8 mouse cellular contexts compared by ENCODE assay signal in genomic region chr10:120422050-120422449, GRCm38 (mm10). TPM values are rescaled to one million over a fixed set of nuclear protein-coding genes. Genes with fewer than 3 reads are reported as not detected.
A peak's percentile ranks its signal among the peaks of the same experiment; 100 is the strongest.
DNase-seq lines count a peak whose midpoint lies in the region; ATAC-seq and TF ChIP-seq lines count a peak whose summit lies in the region.

No protein-coding gene starts in this region.

- no peak overlapping the region; the same call in 1 of the 2 replicates for H3K9ac ChIP-seq in intestine, embryonic 15.5 days
- H3K9ac ChIP-seq in midbrain, embryonic 14.5 days (replicated peaks; ENCODE audit: low read length) = no peak overlapping the region
- no peak overlapping the region for H3K9ac ChIP-seq in liver, embryonic 11.5 days (ENCODE audit: low read depth, low read length)

- H3K4me2 ChIP-seq in intestine, embryonic 15.5 days (replicated peaks) = peak overlapping the region; percentile 33
- H3K4me2 ChIP-seq in midbrain, embryonic 14.5 days (ENCODE audit: low read length) = no peak overlapping the region
- H3K4me2 ChIP-seq in liver, embryonic 11.5 days = no peak overlapping the region

- peak; percentile 21; the same call in 1 of the 2 replicates for ATAC-seq in intestine, embryonic 15.5 days
- no peak for ATAC-seq in midbrain, embryonic 14.5 days (ENCODE audit: low FRiP score, low TSS enrichment)
- ATAC-seq in liver, embryonic 11.5 days (replicated peaks; ENCODE audit: low FRiP score) = no peak

- H3K27me3 ChIP-seq in intestine, embryonic 15.5 days (replicated peaks) = no peaks in the 10 kb centered on the region
- H3K27me3 ChIP-seq in midbrain, embryonic 14.5 days (ENCODE audit: control insufficient read depth, insufficient read depth, low read length) = no peaks in the 10 kb centered on the region
- H3K27me3 ChIP-seq in liver, embryonic 11.5 days (replicated peaks; ENCODE audit: control insufficient read depth, insufficient read depth, low read length) = no peaks in the 10 kb centered on the region

- H3K27ac ChIP-seq in intestine, embryonic 15.5 days = peak overlapping the region; percentile 72
- H3K27ac ChIP-seq in left cerebral cortex, adult 2 months = no peak overlapping the region
- no peak overlapping the region for H3K27ac ChIP-seq in midbrain, embryonic 14.5 days (replicated peaks; ENCODE audit: low read depth, low read length)
- no peak overlapping the region for H3K27ac ChIP-seq in liver, embryonic 11.5 days (ENCODE audit: low read depth, low read length)

- no peaks in the 10 kb centered on the region for H3K9me3 ChIP-seq in intestine, embryonic 15.5 days
- no peaks in the 10 kb centered on the region for H3K9me3 ChIP-seq in midbrain, embryonic 14.5 days (ENCODE audit: control insufficient read depth, low read length)
- no peaks in the 10 kb centered on the region for H3K9me3 ChIP-seq in liver, embryonic 11.5 days (ENCODE audit: control insufficient read depth, low read length)

- peak; percentile 80 for DNase-seq in adrenal gland, postnatal 10 days
- peak; percentile 70 to 79 for DNase-seq in cerebellum, postnatal 25 days
- peak; percentile 82 for DNase-seq in gastrocnemius, postnatal 25 days
- peak; percentile 24 to 27 for DNase-seq in left cerebral cortex, adult 2 months (ENCODE audit: extremely low spot score in 1 of 2, low spot score in 2 of 2)
- DNase-seq in midbrain, embryonic 14.5 days = peak; percentile 75
- DNase-seq in urinary bladder, postnatal 36 days (ENCODE audit: low spot score in 2 of 2) = peak; percentile 33 to 68
- DNase-seq in liver, embryonic 11.5 days (ENCODE audit: low spot score) = no peak

- H3K36me3 ChIP-seq in intestine, embryonic 15.5 days = no peaks in the 10 kb centered on the region
- H3K36me3 ChIP-seq in midbrain, embryonic 14.5 days (ENCODE audit: control insufficient read depth, insufficient read depth, low read length) = no peaks in the 10 kb centered on the region
- peaks cover 2% of the 10 kb centered on the region; the same call in 1 of the 2 replicates for H3K36me3 ChIP-seq in liver, embryonic 11.5 days (ENCODE audit: control insufficient read depth, insufficient read depth, low read length)

- WGBS in intestine, embryonic 15.5 days = 9% methylated on average over 10 of the region's 10 CpGs
- WGBS in midbrain, embryonic 14.5 days = 57% methylated on average over 10 of the region's 10 CpGs
- 61% methylated on average over 10 of the region's 10 CpGs for WGBS in liver, embryonic 11.5 days

- intact Hi-C loops in left cerebral cortex, adult 2 months (cut with DNase I) = no loop called here

- H3K4me3 ChIP-seq in intestine, embryonic 15.5 days (replicated peaks) = no peak overlapping the region
- no peak overlapping the region for H3K4me3 ChIP-seq in left cerebral cortex, adult 2 months
- H3K4me3 ChIP-seq in midbrain, embryonic 14.5 days (replicated peaks; ENCODE audit: low read depth, low read length) = no peak overlapping the region
- no peak overlapping the region for H3K4me3 ChIP-seq in liver, embryonic 11.5 days (ENCODE audit: low read depth, low read length)

- H3K4me1 ChIP-seq in intestine, embryonic 15.5 days (replicated peaks) = peaks cover 66% of the 10 kb centered on the region
- H3K4me1 ChIP-seq in midbrain, embryonic 14.5 days (ENCODE audit: control insufficient read depth, insufficient read depth, low read length) = peaks cover 22% of the 10 kb centered on the region
- H3K4me1 ChIP-seq in liver, embryonic 11.5 days (replicated peaks; ENCODE audit: control insufficient read depth, insufficient read depth, low read length) = peaks cover 14% of the 10 kb centered on the region; the same call in 1 of the 2 replicates

- no peak for TF ChIP-seq CTCF in left cerebral cortex, adult 2 months (IDR thresholded peaks at IDR 0.05)

RNA-seq across cellular contexts. Expression of gene Hmga2, which starts 54.2 kb away (rescaled TPM):
- total RNA-seq in adrenal gland, postnatal 10 days (2021) = 1 to 10 TPM; 3.9 to 6.4 TPM
- total RNA-seq in gastrocnemius, postnatal 25 days (2021) = under 1 TPM; 0.08 to 0.13 TPM
- polyA plus RNA-seq in intestine, embryonic 15.5 days (2015; fragmentation: Nextera tagmentation; extraction: Ambion mirVana) = 33.9 and 41.2 TPM in 2 replicates
- under 1 TPM; 0.25 to 0.26 TPM for total RNA-seq in left cerebral cortex, adult 2 months (2021)
- 2.4 and 2.6 TPM in 2 replicates for polyA plus RNA-seq in midbrain, embryonic 14.5 days (2014; fragmentation: Nextera tagmentation; extraction: Ambion mirVana)
- polyA plus RNA-seq in liver, embryonic 11.5 days (2014; fragmentation: Nextera tagmentation; extraction: Ambion mirVana) = 41.4 and 48.2 TPM in 2 replicates
